Mouse (Mus musculus): Measurements from ENCODE around the gene Ly75. TPM values are rescaled to one million over a fixed set of nuclear protein-coding genes. Genes with fewer than 3 reads are reported as not detected.

The Ly75 gene
- polyA plus RNA-seq, 1 experiment from 2014 or later = 1.0 TPM

DNA sequence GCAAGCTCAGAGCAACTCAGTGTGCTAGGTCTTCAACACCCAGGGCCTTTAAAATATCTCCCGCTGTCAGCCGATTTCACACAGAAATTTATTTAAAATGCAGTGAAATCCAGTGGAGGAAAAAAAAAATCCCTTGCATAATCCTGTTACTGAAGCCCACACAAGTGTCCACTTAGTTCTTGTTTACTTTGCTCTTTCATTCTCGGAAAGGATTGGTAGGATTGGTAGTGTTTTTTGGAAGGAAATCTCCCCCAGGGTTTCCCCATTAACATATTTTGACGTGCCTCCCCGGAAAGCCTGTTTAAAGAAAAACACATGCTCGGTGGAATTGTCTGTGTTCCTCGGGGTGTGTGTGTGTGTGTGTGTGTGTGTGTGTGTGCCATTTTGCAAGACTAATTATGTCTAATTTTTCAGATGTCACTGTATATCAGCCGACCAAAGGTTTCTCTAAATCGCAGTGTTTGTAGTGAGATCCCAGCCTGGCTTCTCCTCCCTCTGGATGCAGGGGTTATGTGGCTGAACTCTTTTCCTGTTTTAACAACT lies 99.8 kb downstream of the Ly75 start:
- WGBS = 12% methylated on average over 9 of the region's 9 CpGs
- Histone ChIP-seq H3K4me2 (ENCODE audit: low read depth, low read length) (peak overlapping the region; percentile 96), H3K4me3 (replicated peaks; ENCODE audit: low read length) (peak overlapping the region; percentile 56), H3K9ac (ENCODE audit: low read length) (peak overlapping the region; percentile 72), H3K9me3 (replicated peaks; ENCODE audit: control insufficient read depth, low read length) (no peaks in the 10 kb centered on the region), H3K36me3 (ENCODE audit: control insufficient read depth, insufficient read depth, low read length) (no peaks in the 10 kb centered on the region), H3K27ac (ENCODE audit: low read length) (peak overlapping the region; percentile 46; the same call in 1 of the 2 replicates), H3K27me3 (ENCODE audit: control insufficient read depth, insufficient read depth, low read length) (no peaks in the 10 kb centered on the region), H3K4me1 (ENCODE audit: control insufficient read depth, insufficient read depth, low read length) (peaks cover 15% of the 10 kb centered on the region)
- ATAC-seq (ENCODE audit: insufficient read depth, low FRiP score) = no peak

- 70% methylated on average over 4 of the region's 4 CpGs for WGBS
- no peak overlapping the region for H3K27ac ChIP-seq (ENCODE audit: low read length)
- H3K9ac ChIP-seq (ENCODE audit: low read length) = no peak overlapping the region
- H3K4me2 ChIP-seq (ENCODE audit: low read depth, low read length) = peak overlapping the region; percentile 96
- ATAC-seq (ENCODE audit: insufficient read depth, low FRiP score) = no peak
- peak overlapping the region; percentile 56; the same call in 1 of the 2 replicates for H3K4me3 ChIP-seq (replicated peaks; ENCODE audit: low read length)
- H3K27me3 ChIP-seq (ENCODE audit: control insufficient read depth, insufficient read depth, low read length) = no peaks in the 10 kb centered on the region
- H3K9me3 ChIP-seq (replicated peaks; ENCODE audit: control insufficient read depth, low read length) = no peaks in the 10 kb centered on the region
- H3K36me3 ChIP-seq (ENCODE audit: control insufficient read depth, insufficient read depth, low read length) = no peaks in the 10 kb centered on the region
- peaks cover 15% of the 10 kb centered on the region for H3K4me1 ChIP-seq (ENCODE audit: control insufficient read depth, insufficient read depth, low read length)
Observed at GRCm38 (mm10) chr2:60282625-60283024, 100.5 kb downstream of the Ly75 start.

DNA sequence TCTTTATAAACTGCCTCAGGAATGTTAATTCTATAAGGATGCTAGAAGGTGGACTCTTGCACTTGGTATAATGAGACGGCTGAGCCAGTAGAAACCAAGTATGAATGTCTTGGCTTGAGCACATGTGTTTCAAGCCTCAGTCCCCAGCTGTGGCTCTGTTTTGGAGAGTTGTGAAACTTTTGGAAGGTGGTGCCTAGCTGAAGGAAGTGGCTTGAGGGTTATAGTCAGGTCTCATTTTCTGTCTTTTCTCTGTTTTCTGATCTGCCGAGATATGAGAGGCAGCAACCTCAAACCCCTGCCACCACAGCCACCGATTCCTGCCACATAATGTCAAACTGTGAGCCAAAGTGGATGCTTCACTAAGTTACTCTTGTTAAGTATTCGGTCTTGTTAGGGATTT lies 104.5 kb downstream of the Ly75 start:
- no peaks in the 10 kb centered on the region for H3K9me3 ChIP-seq (replicated peaks; ENCODE audit: control insufficient read depth, low read length)
- peaks cover 7% of the 10 kb centered on the region for H3K4me1 ChIP-seq (ENCODE audit: control insufficient read depth, insufficient read depth, low read length)
- H3K4me2 ChIP-seq (ENCODE audit: low read depth, low read length) = no peak overlapping the region
- H3K27ac ChIP-seq (ENCODE audit: low read length) = no peak overlapping the region
- no peaks in the 10 kb centered on the region for H3K27me3 ChIP-seq (ENCODE audit: control insufficient read depth, insufficient read depth, low read length)
- no peak for ATAC-seq (ENCODE audit: insufficient read depth, low FRiP score)
- no peaks in the 10 kb centered on the region for H3K36me3 ChIP-seq (ENCODE audit: control insufficient read depth, insufficient read depth, low read length)
- H3K4me3 ChIP-seq (replicated peaks; ENCODE audit: low read length) = no peak overlapping the region
- H3K9ac ChIP-seq (ENCODE audit: low read length) = no peak overlapping the region
- WGBS = 88% methylated on average over 4 of the region's 4 CpGs

DNA sequence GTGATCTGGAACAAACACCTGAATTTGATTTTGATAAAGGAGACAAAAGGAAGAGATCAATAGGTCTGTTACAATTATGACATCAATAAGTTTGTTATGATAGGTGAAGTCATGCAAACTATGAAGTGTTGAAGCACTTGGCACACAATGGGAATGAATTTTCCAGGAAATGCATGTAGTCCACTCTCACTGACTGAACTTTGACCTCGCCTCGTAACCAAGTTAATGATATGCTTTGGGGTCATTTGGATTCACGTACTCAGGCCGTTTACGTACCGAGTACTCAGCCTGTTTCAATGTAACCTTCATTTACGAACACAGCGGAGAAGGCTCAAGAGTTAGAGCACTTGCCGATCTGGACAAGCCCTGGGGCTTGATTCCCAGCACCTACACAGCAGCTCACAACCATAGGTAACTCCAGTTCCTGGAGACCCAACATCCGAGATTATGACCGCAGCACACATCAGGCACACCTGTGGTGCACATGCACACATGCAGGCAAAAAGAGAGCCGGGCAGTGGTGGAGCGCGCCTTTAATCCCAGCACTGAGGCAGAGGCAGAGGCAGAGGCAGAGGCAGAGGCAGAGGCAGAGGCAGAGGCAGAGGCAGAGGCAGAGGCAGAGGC lies 113.1 kb downstream of the Ly75 start:
- Histone ChIP-seq H3K27me3 (ENCODE audit: control insufficient read depth, insufficient read depth, low read length) (no peaks in the 10 kb centered on the region), H3K4me2 (ENCODE audit: low read depth, low read length) (no peak overlapping the region), H3K36me3 (ENCODE audit: control insufficient read depth, insufficient read depth, low read length) (no peaks in the 10 kb centered on the region), H3K4me3 (replicated peaks; ENCODE audit: low read length) (no peak overlapping the region), H3K9me3 (replicated peaks; ENCODE audit: control insufficient read depth, low read length) (no peaks in the 10 kb centered on the region), H3K4me1 (ENCODE audit: control insufficient read depth, insufficient read depth, low read length) (0 out of 2 replicates have a peak, but pooled peaks cover 2% of the 10 kb centered on the region), H3K27ac (ENCODE audit: low read length) (no peak overlapping the region), H3K9ac (ENCODE audit: low read length) (no peak overlapping the region)
- WGBS = 89% methylated on average over 14 of the region's 14 CpGs
- no peak for ATAC-seq (ENCODE audit: insufficient read depth, low FRiP score)

GRCm38 (mm10) chr2:60267567-60267966 lies 115.5 kb downstream of the Ly75 start:
- no peak overlapping the region for H3K4me2 ChIP-seq (ENCODE audit: low read depth, low read length)
- WGBS = 54% methylated on average over 1 of the region's 1 CpGs
- H3K27ac ChIP-seq (ENCODE audit: low read length) = no peak overlapping the region
- H3K36me3 ChIP-seq (ENCODE audit: control insufficient read depth, insufficient read depth, low read length) = no peaks in the 10 kb centered on the region
- ATAC-seq (ENCODE audit: insufficient read depth, low FRiP score) = no peak
- 0 out of 2 replicates have a peak, but pooled peaks cover 2% of the 10 kb centered on the region for H3K4me1 ChIP-seq (ENCODE audit: control insufficient read depth, insufficient read depth, low read length)
- no peak overlapping the region for H3K4me3 ChIP-seq (replicated peaks; ENCODE audit: low read length)
- H3K27me3 ChIP-seq (ENCODE audit: control insufficient read depth, insufficient read depth, low read length) = no peaks in the 10 kb centered on the region
- H3K9ac ChIP-seq (ENCODE audit: low read length) = no peak overlapping the region
- no peaks in the 10 kb centered on the region for H3K9me3 ChIP-seq (replicated peaks; ENCODE audit: control insufficient read depth, low read length)

GRCm38 (mm10) chr2:60260621-60261350 lies 122.3 kb downstream of the Ly75 start:
- WGBS = 79% methylated on average over 5 of the region's 5 CpGs
- Histone ChIP-seq H3K4me3 (replicated peaks; ENCODE audit: low read length) (no peak overlapping the region), H3K4me2 (ENCODE audit: low read depth, low read length) (no peak overlapping the region), H3K36me3 (ENCODE audit: control insufficient read depth, insufficient read depth, low read length) (no peaks in the 10 kb centered on the region), H3K4me1 (ENCODE audit: control insufficient read depth, insufficient read depth, low read length) (no peaks in the 10 kb centered on the region), H3K9ac (ENCODE audit: low read length) (no peak overlapping the region), H3K9me3 (replicated peaks; ENCODE audit: control insufficient read depth, low read length) (no peaks in the 10 kb centered on the region), H3K27ac (ENCODE audit: low read length) (no peak overlapping the region), H3K27me3 (ENCODE audit: control insufficient read depth, insufficient read depth, low read length) (no peaks in the 10 kb centered on the region)
- ATAC-seq (ENCODE audit: insufficient read depth, low FRiP score) = no peak

- H3K36me3 ChIP-seq (ENCODE audit: control insufficient read depth, insufficient read depth, low read length) = no peaks in the 10 kb centered on the region
- no peak overlapping the region for H3K4me2 ChIP-seq (ENCODE audit: low read depth, low read length)
- no peaks in the 10 kb centered on the region for H3K9me3 ChIP-seq (replicated peaks; ENCODE audit: control insufficient read depth, low read length)
- ATAC-seq (ENCODE audit: insufficient read depth, low FRiP score) = no peak
- H3K27ac ChIP-seq (ENCODE audit: low read length) = no peak overlapping the region
- no peaks in the 10 kb centered on the region for H3K4me1 ChIP-seq (ENCODE audit: control insufficient read depth, insufficient read depth, low read length)
- no peaks in the 10 kb centered on the region for H3K27me3 ChIP-seq (ENCODE audit: control insufficient read depth, insufficient read depth, low read length)
- no peak overlapping the region for H3K4me3 ChIP-seq (replicated peaks; ENCODE audit: low read length)
- no peak overlapping the region for H3K9ac ChIP-seq (ENCODE audit: low read length)
- 97% methylated on average over 5 of the region's 5 CpGs for WGBS
Observed at GRCm38 (mm10) chr2:60259186-60259585, 123.9 kb downstream of the Ly75 start.

DNA sequence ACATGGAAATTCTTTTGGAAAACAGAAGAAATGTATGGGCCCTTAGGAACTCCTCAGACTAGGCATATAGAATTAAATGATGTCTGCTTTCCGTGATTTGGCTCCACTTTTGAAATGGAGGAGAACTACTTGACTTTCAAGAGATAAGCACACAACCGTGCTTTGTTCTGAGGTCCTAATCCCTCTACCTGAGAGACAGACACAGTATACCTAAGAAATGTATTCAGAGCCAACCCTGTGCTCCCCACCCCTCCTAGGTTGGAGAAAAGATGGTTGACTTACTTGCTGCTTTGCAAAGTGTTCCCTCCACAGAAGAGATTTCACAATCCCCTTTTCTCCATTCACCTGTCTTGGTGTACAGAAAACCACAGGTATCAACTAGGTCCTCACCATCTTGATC lies 126.4 kb downstream of the Ly75 start:
- no peak overlapping the region for H3K4me2 ChIP-seq (ENCODE audit: low read depth, low read length)
- no peaks in the 10 kb centered on the region for H3K9me3 ChIP-seq (replicated peaks; ENCODE audit: control insufficient read depth, low read length)
- H3K4me1 ChIP-seq (ENCODE audit: control insufficient read depth, insufficient read depth, low read length) = no peaks in the 10 kb centered on the region
- 73% methylated on average over 2 of the region's 2 CpGs for WGBS
- no peak overlapping the region for H3K4me3 ChIP-seq (replicated peaks; ENCODE audit: low read length)
- H3K27ac ChIP-seq (ENCODE audit: low read length) = no peak overlapping the region
- no peaks in the 10 kb centered on the region for H3K27me3 ChIP-seq (ENCODE audit: control insufficient read depth, insufficient read depth, low read length)
- no peak for ATAC-seq (ENCODE audit: insufficient read depth, low FRiP score)
- no peak overlapping the region for H3K9ac ChIP-seq (ENCODE audit: low read length)
- H3K36me3 ChIP-seq (ENCODE audit: control insufficient read depth, insufficient read depth, low read length) = no peaks in the 10 kb centered on the region; the same call in 1 of the 2 replicates

GRCm38 (mm10) chr2:60253506-60253905 lies 129.6 kb downstream of the Ly75 start:
- no peaks in the 10 kb centered on the region for H3K9me3 ChIP-seq (replicated peaks; ENCODE audit: control insufficient read depth, low read length)
- no peak for ATAC-seq (ENCODE audit: insufficient read depth, low FRiP score)
- no peak overlapping the region for H3K4me2 ChIP-seq (ENCODE audit: low read depth, low read length)
- no peak overlapping the region for H3K4me3 ChIP-seq (replicated peaks; ENCODE audit: low read length)
- H3K27ac ChIP-seq (ENCODE audit: low read length) = no peak overlapping the region
- peaks cover 10% of the 10 kb centered on the region; the same call in 1 of the 2 replicates for H3K36me3 ChIP-seq (ENCODE audit: control insufficient read depth, insufficient read depth, low read length)
- no peaks in the 10 kb centered on the region for H3K27me3 ChIP-seq (ENCODE audit: control insufficient read depth, insufficient read depth, low read length)
- H3K9ac ChIP-seq (ENCODE audit: low read length) = no peak overlapping the region
- no peaks in the 10 kb centered on the region for H3K4me1 ChIP-seq (ENCODE audit: control insufficient read depth, insufficient read depth, low read length)

All from stomach, embryonic 16.5 days (tissue).